Mouse (Mus musculus) neural tube, embryonic 11.5 days (tissue): ENCODE results near the gene Rbpj. TPM values are rescaled to one million over a fixed set of nuclear protein-coding genes. Genes with fewer than 3 reads are reported as not detected.

ENCODE experiments used
- ATAC-seq: fragments of 200-750 bp; cut with Nextera tagmentation; 2 replicates; pipeline ENCODE4 v1.8.0; 2017; ENCODE audit warnings: moderate number of reproducible peaks, mild to moderate bottlenecking, moderate TSS enrichment, moderate library complexity; ENCODE audit not compliant: insufficient read depth, low FRiP score, low TSS enrichment
- DNase-seq: peaks from one replicate; pipeline ENCODE4 v3.0.0-alpha.2; 2015; ENCODE audit warnings: low spot score
- H3K27ac ChIP-seq: fragments of 300-500 bp; sonication (generic); 2 replicates; pipeline ENCODE4 v1.5.1; 2014; ENCODE audit warnings: low read depth, mild to moderate bottlenecking, low read length
- H3K27me3 ChIP-seq: fragments of 300-500 bp; sonication (generic); 2 replicates; pipeline ENCODE4 v1.6.1; 2014; ENCODE audit warnings: mild to moderate bottlenecking, low read length, mixed read lengths; ENCODE audit not compliant: control insufficient read depth, insufficient read depth
- H3K36me3 ChIP-seq: fragments of 300-500 bp; sonication (generic); 2 replicates; pipeline ENCODE4 v1.6.1; 2014; ENCODE audit warnings: mild to moderate bottlenecking, low read length, moderate library complexity, mixed read lengths; ENCODE audit not compliant: control insufficient read depth, insufficient read depth
- H3K4me1 ChIP-seq: fragments of 300-500 bp; sonication (generic); 2 replicates; pipeline ENCODE4 v1.6.1; 2014; ENCODE audit warnings: low read length, mixed read lengths; ENCODE audit not compliant: control insufficient read depth, insufficient read depth
- H3K4me2 ChIP-seq: fragments of 300-500 bp; sonication (generic); 2 replicates; pipeline ENCODE4 v1.6.1; 2014; ENCODE audit warnings: low read depth, mild to moderate bottlenecking, moderate library complexity
- H3K4me3 ChIP-seq: fragments of 300-500 bp; sonication (generic); 2 replicates; pipeline ENCODE4 v1.5.1; 2014; ENCODE audit warnings: low read depth, low read length
- H3K9ac ChIP-seq: fragments of 300-500 bp; sonication (generic); 2 replicates; pipeline ENCODE4 v1.6.1; 2014; ENCODE audit warnings: mild to moderate bottlenecking, low read length
- H3K9me3 ChIP-seq: fragments of 300-500 bp; sonication (generic); 2 replicates; pipeline ENCODE4 v1.6.1; 2016; ENCODE audit warnings: low read length; ENCODE audit not compliant: control insufficient read depth
- WGBS: fragments of 180-500 bp; shearing (Covaris S2); extraction: QIAGEN DNeasy Blood & Tissue Kit; methylation state at CpG from one replicate; pipeline ENCODE4 v1.1.7; 2014; 5-methylcytosine and 5-hydroxymethylcytosine counted together
- polyA plus RNA-seq: library from polyadenylated mRNA; unstranded; fragments of >200 nt; fragmentation: Nextera tagmentation; extraction: Ambion mirVana; gene quantifications from 2 replicates; pipeline ENCODE4 v1.2.1, GENCODE M21; 2014

Rbpj gene
- polyA plus RNA-seq, 1 experiment from 2014 or later, result 59.4 TPM

DNA sequence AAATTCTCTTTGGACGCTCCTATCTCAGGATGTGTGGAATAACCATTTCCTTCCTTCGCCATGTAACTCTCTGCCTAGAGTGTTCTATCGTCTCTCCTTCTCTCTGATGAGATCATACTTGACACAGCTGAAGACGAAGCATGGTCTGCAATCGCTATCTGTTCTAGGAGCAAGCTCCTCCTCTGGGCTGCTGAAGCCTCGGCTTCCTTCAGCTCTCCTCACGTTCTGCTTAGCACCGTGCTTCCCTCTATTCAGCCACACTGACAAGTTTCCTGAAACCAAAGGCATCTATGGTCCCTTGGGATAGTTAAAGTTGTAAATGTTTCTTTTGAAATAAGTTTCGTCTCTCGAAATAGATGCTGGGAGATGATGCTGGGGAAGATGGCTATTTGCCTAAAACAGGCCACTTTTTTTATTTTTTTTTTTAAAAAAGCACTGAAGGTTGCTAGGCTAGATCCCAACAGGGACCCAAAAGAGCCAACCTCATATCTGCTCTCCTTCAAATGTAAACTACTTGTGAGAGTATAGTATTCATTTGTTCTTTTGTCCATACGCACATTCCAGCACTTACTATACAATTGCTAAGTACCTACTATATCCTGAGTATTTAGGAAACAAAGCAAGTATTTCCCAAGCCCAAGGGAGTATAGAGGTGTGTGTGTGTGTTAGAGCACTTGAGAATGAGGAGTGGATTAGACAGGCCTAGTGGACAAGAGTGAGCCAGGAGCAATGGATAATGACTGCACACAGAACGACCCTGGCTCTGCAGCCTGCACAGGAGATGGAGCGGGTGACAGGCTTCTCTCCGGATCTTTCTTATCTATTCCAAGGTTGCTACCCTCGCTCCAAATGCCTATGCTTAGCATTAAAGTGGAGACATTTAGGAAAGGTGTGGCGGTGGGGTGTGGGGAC, 726 bp downstream of the Rbpj start:
- ATAC-seq (no peak), DNase-seq (no peak)
- Histone ChIP-seq H3K4me3 (no peak overlapping the region), H3K27me3 (no peaks in the 10 kb centered on the region), H3K36me3 (no peaks in the 10 kb centered on the region), H3K4me2 (no peak overlapping the region), H3K4me1 (no peaks in the 10 kb centered on the region), H3K9me3 (no peaks in the 10 kb centered on the region), H3K27ac (no peak overlapping the region), H3K9ac (no peak overlapping the region)
- WGBS, result 82% methylated on average over 16 of the region's 16 CpGs

GRCm38 (mm10) chr5:53467602-53468001, 1.6 kb downstream of the Rbpj start:
- H3K9me3 ChIP-seq, result no peaks in the 10 kb centered on the region
- no peak for DNase-seq
- no peak overlapping the region for H3K4me2 ChIP-seq

DNA sequence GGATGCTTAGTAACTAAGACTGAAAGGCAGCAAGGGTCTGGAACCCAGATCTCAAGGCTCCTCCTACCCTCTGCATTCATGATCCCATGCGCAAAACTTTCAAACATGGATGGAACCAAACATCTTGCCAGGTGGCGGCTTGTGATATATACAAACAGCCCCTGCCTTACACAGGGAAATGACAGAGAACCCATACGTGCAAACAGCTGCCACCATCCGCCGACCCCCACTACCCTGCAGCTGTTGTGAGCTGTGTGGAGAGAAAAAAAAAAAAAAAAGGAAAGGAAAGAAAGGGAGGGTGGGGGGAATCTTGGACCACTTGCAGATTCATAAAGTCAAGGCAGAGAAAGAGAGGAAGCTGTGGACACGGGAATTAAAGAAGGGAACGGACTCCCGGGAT, 2.4 kb downstream of the Rbpj start:
- H3K4me2 ChIP-seq, result no peak overlapping the region
- ATAC-seq, result no peak
- no peak overlapping the region for H3K9ac ChIP-seq
- no peaks in the 10 kb centered on the region for H3K27me3 ChIP-seq
- DNase-seq, result no peak
- H3K4me3 ChIP-seq, result no peak overlapping the region
- no peaks in the 10 kb centered on the region for H3K4me1 ChIP-seq
- no peaks in the 10 kb centered on the region for H3K9me3 ChIP-seq
- WGBS, result 60% methylated on average over 8 of the region's 8 CpGs
- H3K27ac ChIP-seq, result no peak overlapping the region
- no peaks in the 10 kb centered on the region for H3K36me3 ChIP-seq

More at GRCm38 (mm10) chr5:53467602-53468001, 1.6 kb downstream of the Rbpj start:
- H3K27me3 ChIP-seq, result no peaks in the 10 kb centered on the region
- H3K9ac ChIP-seq, result no peak overlapping the region
- H3K27ac ChIP-seq, result no peak overlapping the region
- H3K4me1 ChIP-seq, result no peaks in the 10 kb centered on the region
- 79% methylated on average over 9 of the region's 9 CpGs for WGBS
- H3K36me3 ChIP-seq, result no peaks in the 10 kb centered on the region
- H3K4me3 ChIP-seq, result no peak overlapping the region
- no peak for ATAC-seq

DNA sequence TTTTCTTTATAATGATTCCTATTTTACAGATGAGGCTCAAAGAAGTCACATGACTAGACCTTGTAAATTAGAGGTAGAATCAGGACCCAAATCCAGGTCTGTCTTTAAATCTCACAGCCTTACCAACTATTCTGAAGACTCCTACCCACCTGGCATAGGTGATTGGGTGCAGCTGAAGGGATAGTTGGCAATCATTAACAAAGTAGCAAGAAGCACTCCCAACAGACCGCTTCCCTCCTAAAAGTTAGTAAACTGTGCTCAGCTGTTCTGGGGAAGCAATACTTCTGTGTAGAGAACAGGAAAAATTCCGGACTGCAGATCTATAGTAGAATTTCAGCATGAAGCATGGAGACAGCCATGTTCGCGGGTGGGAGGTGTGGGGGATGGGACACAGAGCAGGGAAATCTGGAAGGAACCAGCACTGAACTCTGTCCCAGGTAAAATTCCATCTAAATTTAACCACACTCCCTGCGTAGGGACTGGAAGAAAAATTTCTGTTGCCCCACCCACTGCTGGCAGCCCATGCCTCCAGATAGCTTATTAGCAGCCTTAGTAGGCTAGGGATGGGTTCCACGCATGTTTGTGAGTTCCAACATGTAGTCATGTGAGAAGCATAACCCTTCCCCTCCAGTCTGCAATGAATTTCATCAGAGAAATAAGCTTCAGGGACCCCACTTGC, 3.3 kb downstream of the Rbpj start:
- 78% methylated on average over 6 of the region's 6 CpGs for WGBS
- H3K36me3 ChIP-seq, result no peaks in the 10 kb centered on the region
- no peak for DNase-seq
- no peak overlapping the region for H3K4me2 ChIP-seq
- H3K27ac ChIP-seq, result no peak overlapping the region
- H3K4me1 ChIP-seq, result no peaks in the 10 kb centered on the region
- no peaks in the 10 kb centered on the region for H3K9me3 ChIP-seq
- no peak overlapping the region for H3K4me3 ChIP-seq
- H3K9ac ChIP-seq, result no peak overlapping the region
- H3K27me3 ChIP-seq, result no peaks in the 10 kb centered on the region
- no peak for ATAC-seq

GRCm38 (mm10) chr5:53469777-53470131, 3.8 kb downstream of the Rbpj start:
- WGBS, result 66% methylated on average over 9 of the region's 9 CpGs
- Histone ChIP-seq H3K4me1 (no peaks in the 10 kb centered on the region), H3K9ac (no peak overlapping the region), H3K4me2 (no peak overlapping the region), H3K36me3 (no peaks in the 10 kb centered on the region), H3K27me3 (no peaks in the 10 kb centered on the region), H3K9me3 (no peaks in the 10 kb centered on the region), H3K4me3 (no peak overlapping the region), H3K27ac (no peak overlapping the region)
- DNase-seq, result no peak
- no peak for ATAC-seq

- Histone ChIP-seq H3K27ac (no peak overlapping the region), H3K9ac (no peak overlapping the region), H3K4me2 (no peak overlapping the region), H3K4me1 (no peaks in the 10 kb centered on the region), H3K4me3 (no peak overlapping the region), H3K27me3 (no peaks in the 10 kb centered on the region), H3K36me3 (no peaks in the 10 kb centered on the region), H3K9me3 (no peaks in the 10 kb centered on the region)
- 49% methylated on average over 16 of the region's 16 CpGs for WGBS
- ATAC-seq, result no peak
- DNase-seq, result no peak
These were observed 4.5 kb downstream of the Rbpj start for GRCm38 (mm10) chr5:53470141-53471079.

GRCm38 (mm10) chr5:53472485-53472884, 6.5 kb downstream of the Rbpj start:
- no peak for DNase-seq
- Histone ChIP-seq H3K27ac (no peak overlapping the region), H3K27me3 (no peaks in the 10 kb centered on the region), H3K9me3 (no peaks in the 10 kb centered on the region), H3K4me2 (no peak overlapping the region), H3K4me1 (no peaks in the 10 kb centered on the region), H3K4me3 (no peak overlapping the region), H3K36me3 (no peaks in the 10 kb centered on the region), H3K9ac (no peak overlapping the region)
- ATAC-seq, result no peak
- 76% methylated on average over 11 of the region's 11 CpGs for WGBS

GRCm38 (mm10) chr5:53479161-53479560, 13.2 kb downstream of the Rbpj start:
- DNase-seq (no peak), ATAC-seq (no peak)
- H3K36me3 ChIP-seq, result no peaks in the 10 kb centered on the region
- no peak overlapping the region for H3K27ac ChIP-seq
- no peaks in the 10 kb centered on the region for H3K27me3 ChIP-seq
- no peaks in the 10 kb centered on the region for H3K9me3 ChIP-seq
- H3K9ac ChIP-seq, result no peak overlapping the region
- no peak overlapping the region for H3K4me3 ChIP-seq
- WGBS, result 74% methylated on average over 6 of the region's 6 CpGs
- H3K4me1 ChIP-seq, result no peaks in the 10 kb centered on the region
- H3K4me2 ChIP-seq, result no peak overlapping the region
